Mouse (Mus musculus) retina, embryonic 14.5 days (tissue): ENCODE measurements at regions not wholly inside any gene's neighbourhood (a gene's known extent, or its start where the extent isn't known, plus 50 kb on each side); places are given as distances from the start of the nearest gene placed in this dataset.
"Not testable (repeated sequence)": the region's sequence is repeated elsewhere in the genome, so short reads cannot be mapped to it uniquely, and the experiment has no call there.

Experiments
- DNase-seq: peaks from one replicate; pipeline ENCODE4 v3.0.0-alpha.2; 2015; ENCODE audit warnings: low spot score

DNA sequence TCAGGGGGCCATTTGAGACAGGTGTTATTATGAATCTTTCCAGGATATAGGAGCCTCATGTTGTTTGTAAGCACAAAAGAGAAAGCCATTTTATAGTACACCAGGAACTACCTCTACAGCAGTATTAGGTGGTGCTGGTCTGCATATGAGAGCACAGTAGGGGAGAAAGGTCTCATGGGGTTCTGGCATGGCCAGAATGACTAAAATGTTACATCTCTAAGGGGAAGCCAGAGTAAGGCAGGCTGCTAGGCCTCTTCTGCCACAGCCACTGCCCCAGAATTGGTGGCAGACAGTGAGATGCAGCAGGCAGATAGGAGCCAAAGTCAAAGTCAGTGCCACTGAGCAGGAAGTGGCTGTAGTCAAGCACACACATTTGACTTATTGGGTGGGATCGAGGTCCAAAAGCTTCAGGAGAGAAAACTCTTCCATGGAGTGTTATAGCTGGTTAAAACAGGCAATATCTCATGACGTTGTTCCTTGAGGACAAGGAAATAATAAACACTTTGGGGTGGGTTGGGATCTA is 147.2 kb downstream of the Hira start:
- DNase-seq: no peak

DNA sequence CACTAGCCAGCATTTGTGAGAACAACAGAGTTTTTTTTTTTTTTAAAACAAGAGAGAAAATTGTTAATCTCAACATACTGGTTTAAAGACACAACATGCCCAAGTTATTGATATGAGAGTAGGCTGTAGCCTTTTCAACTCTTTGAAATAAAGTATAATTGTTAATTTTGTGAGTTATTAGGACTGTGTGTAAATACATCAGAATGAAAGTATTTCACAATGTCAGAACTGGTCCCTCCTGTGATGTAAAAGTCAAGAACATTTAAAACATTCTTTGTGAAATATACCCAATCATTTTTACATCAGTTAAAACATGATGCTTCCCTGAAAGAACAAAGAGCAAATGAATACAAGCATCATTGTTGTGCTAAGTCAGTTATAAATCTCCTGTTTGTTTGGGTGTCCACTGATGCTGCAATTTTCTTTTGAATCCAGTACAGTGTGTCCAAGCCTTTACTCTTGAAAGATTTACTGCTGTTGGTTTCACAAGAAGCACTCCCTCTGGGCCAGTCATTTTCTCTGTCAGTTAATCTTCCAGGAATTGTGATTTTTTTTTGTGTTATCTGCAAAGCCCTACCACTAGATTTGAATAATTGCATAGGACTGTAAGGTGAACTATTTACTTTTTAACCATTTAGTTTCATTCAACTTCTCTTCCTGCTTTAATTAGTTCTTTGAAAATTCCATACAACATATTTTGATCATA is 148.5 kb downstream of the Hira start:
- no peak for DNase-seq

DNA sequence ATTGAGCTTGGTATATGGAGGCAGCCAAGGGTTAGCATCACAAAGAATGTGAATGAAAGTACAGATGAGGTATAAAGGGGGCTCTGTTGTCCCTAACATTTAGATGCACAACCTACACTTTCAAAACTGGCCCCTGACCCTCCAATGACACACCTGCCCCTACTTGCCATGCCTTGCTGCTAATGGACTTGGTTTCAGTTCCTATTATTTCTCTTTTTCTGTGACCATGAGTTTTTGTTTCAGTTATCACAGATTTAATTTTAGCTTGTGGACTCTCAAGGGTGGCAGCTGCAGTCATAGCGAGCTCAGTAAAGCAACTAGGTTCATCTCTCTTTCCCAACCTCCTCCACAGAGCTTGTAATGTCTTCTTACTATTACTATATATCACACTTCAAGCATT is 150.3 kb downstream of the Hira start:
- no peak for DNase-seq

DNA sequence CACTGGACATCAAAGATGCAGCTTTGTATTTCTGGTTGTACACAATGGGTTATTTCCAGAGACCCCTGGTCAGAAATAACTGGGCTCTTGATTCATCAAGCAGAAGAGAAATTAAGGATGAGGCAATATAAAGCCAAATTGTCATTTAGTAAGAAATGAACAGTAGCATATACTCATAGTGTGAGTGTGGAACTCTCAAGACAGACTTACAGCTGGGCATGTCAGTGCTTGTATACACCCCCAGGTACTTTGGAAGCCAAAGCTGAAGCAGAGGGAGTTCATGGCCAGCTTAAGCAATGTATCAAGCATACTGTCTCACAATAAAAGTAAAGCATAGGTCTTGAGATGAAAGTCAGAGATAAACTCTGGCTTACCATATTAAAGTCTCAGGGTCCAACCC is 155.7 kb downstream of the Hira start:
- no peak for DNase-seq

DNA sequence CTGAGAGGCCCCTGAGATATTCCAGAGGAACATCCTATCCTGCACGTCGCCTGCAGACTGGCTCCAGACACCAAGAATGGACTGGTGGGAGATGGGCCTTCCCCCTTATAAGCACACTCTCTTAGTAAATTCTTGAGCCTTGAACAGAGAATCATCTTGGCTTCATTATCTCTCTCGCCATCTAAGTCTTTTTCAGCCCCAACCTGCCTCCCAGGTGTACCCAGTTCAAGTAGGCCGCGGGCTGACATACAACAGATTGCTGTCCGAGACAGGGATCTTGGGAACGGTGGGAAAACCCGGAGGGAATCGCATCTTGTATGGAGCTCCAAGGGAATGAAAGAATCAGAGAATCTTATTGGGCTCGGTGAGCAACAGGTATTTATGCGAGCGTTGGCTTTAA is 158.9 kb downstream of the Hira start:
- DNase-seq: no peak

DNA sequence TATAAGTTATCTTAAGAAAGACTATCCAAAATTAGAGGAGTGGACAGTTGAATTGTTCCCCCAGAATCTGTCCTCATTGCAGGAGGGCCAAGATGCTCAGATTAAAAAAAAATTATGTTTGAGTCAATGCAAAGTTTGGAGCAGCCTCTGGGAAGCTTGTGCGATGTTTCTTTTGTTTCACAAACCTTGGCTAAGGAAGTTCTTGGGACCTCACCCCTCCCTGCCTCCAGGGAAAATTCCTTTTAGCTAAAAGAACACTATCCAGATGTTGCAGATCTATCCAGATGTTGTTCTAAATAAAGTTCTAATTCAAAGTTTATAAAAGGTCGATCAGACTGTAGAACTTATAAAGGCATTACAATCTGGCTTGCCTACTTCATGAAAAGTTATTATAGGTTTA is 160.8 kb downstream of the Hira start:
- no peak for DNase-seq

DNA sequence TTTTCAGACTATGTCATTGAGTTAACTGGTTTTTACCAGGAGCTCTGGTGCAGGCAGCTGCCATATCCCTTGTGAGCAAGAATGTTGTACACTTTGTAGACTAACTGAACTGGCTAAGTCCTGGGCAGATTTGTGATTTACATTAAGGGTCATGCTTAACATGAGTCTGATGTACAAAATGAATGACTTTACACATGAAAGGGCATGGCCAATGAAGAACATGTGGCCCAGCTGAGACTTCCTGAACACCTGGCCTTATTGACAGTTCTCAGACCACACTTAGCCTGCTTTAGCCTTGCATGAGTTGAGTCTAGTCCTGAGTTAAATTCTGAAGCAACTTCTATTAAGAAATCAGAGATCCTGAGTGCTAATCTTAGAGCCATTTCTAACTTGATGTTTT is 176.0 kb downstream of the Hira start:
- DNase-seq: no peak

DNA sequence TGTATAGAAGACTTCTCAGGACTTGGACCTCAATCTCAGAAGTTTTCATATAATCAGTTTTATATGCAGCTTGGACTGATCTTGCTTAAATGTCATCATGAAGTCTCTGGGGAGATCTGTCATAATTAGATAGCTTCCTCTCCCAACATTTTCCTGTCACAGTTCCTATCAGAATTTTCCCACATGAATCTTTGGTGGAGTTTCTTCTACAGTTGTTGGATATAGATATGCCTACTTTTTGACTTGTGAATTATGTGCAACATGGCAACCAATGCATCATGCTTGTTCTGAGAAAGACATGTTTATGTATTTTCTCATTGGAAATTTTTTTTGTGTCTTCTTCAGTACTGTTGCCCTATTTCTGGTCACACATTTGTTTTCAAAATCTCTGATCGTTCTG is 183.5 kb downstream of the Hira start:
- DNase-seq: no peak

DNA sequence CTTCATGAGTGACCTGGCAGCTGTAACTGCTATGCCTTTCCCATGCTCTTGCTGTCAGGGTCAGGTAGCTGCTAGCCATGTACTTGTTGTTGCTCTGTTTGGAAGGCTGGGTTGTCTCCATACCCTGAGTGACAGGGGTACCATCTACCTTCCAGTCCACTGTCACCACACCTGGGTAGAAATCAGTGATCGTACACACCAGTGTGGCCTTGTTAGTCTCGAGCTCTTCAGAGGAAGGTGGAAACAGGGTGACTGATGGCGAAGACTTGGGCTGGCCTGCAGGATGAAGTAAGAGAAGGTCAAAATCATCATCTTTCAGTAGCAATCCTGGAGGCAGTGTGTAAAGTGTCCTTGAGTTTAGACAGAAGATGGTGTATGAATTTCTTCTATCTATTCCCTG is 185.0 kb downstream of the Hira start:
- no peak for DNase-seq

DNA sequence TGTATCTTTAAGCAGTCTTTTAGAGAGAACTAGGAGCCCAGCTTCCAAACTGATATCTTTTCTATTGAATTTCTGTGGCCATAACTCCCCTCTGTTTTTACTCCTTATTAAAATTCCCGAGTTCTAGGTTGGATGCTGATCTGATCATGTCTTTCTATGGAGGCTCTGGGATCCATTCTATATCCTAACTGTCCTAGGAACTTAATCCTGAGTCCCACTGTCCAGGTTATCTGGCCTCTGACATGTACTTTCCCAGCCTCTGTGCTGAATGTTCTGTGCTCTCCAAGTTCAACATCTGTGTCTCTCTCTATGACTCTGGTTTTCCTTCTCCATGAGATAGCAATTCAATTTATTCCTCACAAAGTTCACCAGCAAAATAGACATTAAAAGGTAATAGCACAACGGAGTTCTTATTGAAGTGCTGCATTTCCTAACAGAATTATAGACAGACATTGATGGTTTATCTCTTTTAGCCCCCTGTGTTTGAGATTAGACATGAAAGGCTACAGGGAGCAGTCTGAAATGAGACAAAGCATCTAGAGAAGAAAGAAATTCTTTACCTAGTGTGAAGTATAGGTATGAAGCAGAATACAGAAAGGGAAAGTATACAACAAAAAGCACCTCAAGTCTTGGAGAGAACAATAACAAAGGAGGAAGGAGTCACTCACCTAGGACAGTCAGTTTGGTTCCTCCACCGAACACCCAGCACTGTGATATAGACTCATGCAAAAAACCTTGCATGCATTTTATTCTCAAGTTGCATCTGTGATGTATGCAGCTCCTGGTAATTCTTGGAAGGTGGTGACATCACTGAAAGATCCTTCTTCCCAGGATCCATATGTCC is 185.9 kb downstream of the Hira start:
- DNase-seq: no peak

DNA sequence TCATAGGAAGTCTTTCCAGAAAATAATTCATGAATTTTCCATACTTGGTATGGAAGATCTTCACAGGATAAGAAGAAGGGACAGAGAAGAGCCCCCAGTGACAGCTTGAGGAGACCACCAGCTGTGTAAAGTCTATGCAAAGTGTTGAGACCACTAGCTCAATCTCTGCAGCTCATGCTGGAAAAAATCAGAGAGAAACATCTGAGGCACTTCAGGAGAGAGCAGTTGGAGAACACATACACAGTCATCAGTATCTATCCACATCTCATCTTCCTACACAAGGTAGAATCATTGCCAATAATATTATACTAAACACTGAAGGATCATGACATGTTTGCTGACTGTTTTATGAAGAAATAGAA is 186.5 kb downstream of the Hira start:
- DNase-seq: no peak

DNA sequence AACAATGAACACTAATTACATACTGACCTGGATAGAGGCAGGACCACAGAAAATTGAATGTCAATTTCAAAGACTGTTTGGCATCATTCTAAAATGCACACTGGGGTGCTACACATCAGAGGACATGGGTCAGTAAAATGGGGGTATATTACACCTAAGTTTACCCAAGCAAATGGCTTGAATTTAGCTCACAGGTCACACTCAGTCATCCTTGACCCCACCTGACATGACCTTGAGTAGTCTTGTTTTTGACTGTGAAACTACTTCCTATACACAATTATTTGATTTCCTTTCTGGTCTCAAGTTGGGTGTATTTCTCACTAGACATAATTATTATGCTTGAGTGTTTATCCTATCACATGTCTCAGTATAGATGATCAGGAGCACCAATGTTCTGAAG is 187.6 kb downstream of the Hira start:
- DNase-seq: no peak

DNA sequence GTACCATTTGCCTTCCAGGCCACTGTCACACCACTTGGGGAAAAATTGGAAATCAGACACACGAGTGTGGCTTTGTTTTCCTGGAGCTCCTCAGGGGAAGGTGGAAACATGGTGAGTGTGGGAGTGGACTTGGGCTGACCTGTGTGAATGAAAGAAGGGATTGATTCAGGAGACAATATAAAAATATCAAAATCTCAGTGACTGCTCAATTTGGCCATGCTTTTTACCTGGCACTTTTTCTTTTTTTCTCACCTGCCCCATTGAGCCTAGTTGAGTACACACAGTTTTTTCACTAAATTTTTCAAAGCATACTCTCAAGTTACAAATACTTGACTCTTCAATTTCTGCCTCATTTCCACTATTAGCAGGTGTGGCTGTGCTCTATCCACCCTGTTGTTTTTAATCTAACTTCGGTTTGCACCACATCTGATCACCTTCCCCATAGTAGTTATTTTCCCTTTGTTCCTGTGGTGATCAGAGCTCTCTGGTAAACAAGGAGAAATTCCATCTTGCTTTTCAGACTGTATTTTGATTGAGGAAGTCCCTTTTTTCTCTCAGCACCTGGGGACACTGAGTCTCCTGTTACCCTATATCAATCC is 188.8 kb downstream of the Hira start:
- DNase-seq: no peak

DNA sequence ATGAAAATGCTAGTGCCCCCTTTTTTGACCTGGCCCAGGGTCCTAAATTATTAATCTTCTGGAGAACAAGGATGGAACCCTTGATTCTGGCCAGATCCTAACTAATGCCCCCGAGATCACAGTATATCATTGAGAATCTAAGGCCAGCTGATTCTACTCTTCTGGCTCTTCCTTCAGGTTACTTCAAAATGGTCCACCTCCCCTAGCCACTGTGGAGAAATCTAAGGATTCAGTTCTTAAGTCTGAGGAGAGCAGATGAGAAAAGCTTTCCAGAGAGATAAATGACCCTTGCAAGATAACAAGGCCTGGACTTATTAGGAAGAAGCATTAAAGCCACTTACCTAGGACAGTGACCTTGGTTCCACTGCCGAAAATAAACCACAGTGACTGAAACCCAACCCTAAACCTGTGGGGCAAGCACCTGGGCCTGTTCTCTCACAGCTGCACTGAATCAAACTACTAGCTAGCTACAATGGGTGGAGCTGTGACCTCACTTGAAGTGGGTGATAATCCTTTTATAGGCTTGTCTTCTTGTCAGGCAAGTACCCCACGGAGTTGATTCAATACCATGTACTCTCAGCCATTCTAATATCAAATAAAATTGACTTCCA is 190.0 kb downstream of the Hira start:
- no peak for DNase-seq

DNA sequence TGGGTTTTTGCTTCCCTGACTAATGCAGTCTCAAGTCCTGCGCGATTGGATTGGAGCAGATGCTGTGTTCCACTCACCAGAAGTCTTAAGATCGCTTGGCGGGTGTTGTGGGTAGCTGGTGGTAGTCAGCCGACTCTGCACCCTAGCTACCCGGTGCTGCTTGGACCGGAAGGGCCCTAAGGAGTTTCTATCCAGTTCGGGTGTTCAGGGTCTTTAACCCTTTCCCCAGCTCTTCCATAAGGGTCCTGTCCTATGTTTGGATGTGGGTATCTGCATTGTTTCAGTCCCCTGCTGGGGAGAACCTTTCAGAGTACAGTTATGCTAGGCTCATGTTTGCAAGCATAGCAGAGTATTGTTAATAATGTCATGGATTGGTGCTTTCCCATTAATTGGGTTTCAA is 206.7 kb downstream of the Hira start:
- not testable (repeated sequence) for DNase-seq

DNA sequence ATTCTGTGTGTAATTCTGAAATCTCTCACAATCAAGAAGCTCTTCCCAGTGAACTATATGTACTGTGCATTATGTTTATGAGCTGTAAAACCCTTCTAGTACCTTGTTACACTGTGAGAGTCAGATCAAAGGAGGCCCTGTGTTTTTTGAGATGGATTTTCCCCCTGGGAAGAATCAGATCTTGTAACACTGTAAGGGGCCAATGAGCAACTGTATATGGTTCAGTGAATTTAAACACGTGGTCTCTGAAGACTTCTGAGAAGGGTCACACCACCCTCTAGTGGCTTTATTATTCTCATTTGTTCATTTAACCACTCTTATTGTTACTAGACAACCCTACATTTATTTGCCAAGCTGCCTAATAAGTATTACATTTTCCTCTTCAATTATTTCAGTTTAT is 211.1 kb downstream of the Hira start:
- DNase-seq: peak; percentile 6
